Mouse (Mus musculus) thymus, adult 2 months (tissue): ENCODE results near the gene Arf6. TPM values are rescaled to one million over a fixed set of nuclear protein-coding genes. Genes with fewer than 3 reads are reported as not detected.
"Not testable (repeated sequence)": the region's sequence is repeated elsewhere in the genome, so short reads cannot be mapped to it uniquely, and the experiment has no call there.

Experiments used
- DNase-seq: peaks from one replicate; pipeline ENCODE4 v3.0.0; 2021
- H3K27ac ChIP-seq: fragments of 200-500 bp; 2 replicates; pipeline ENCODE4 v1.5.1; 2012; ENCODE audit warnings: low read length, control low read depth; ENCODE audit not compliant: control insufficient read depth, insufficient read depth
- H3K27me3 ChIP-seq: fragments of 200-500 bp; 2 replicates; pipeline ENCODE4 v1.6.1; 2012; ENCODE audit warnings: mild to moderate bottlenecking, low read length, moderate library complexity, mixed read lengths; ENCODE audit not compliant: control insufficient read depth, insufficient read depth
- H3K36me3 ChIP-seq: fragments of 200-500 bp; 2 replicates; pipeline ENCODE4 v1.6.1; 2012; ENCODE audit warnings: mild to moderate bottlenecking, low read length, moderate library complexity; ENCODE audit not compliant: control insufficient read depth, insufficient read depth
- H3K4me1 ChIP-seq: fragments of 200-500 bp; replicated peaks from 2 replicates; pipeline ENCODE4 v1.6.1; 2012; ENCODE audit warnings: low read length; ENCODE audit not compliant: control insufficient read depth, insufficient read depth
- H3K4me3 ChIP-seq: fragments of 200-500 bp; 2 replicates; pipeline ENCODE4 v1.5.1; 2012; ENCODE audit warnings: mild to moderate bottlenecking, low read length, control low read depth, moderate library complexity; ENCODE audit not compliant: control insufficient read depth, insufficient read depth
- CTCF ChIP-seq: fragments of 200-500 bp; IDR thresholded peaks from 2 replicates; pipeline ENCODE4 v1.5.1; 2012; ENCODE audit warnings: mild to moderate bottlenecking, control low read depth, low read length, moderate library complexity, borderline replicate concordance; ENCODE audit not compliant: control insufficient read depth, poor library complexity, insufficient read depth; ENCODE audit errors: extremely low read depth
- POLR2A ChIP-seq: fragments of 200-500 bp; IDR thresholded peaks from 2 replicates; pipeline ENCODE4 v1.6.1; 2012; ENCODE audit warnings: mild to moderate bottlenecking, low read length, control low read depth, moderate library complexity; ENCODE audit not compliant: control insufficient read depth, poor library complexity, insufficient read depth; ENCODE audit errors: extremely low read depth
- WGBS: fragments of 180-500 bp; shearing (Covaris S2); methylation state at CpG from one replicate; pipeline ENCODE4 v1.1.7; 2018; 5-methylcytosine and 5-hydroxymethylcytosine counted together
- polyA plus RNA-seq: library from polyadenylated mRNA; depleted of rRNA; stranded (reverse); fragments of >200 nt; gene quantifications from 2 replicates; pipeline ENCODE4 v1.2.3, GENCODE M21; 2012

Gene Arf6
- polyA plus RNA-seq, 1 experiment = 226 TPM

DNA sequence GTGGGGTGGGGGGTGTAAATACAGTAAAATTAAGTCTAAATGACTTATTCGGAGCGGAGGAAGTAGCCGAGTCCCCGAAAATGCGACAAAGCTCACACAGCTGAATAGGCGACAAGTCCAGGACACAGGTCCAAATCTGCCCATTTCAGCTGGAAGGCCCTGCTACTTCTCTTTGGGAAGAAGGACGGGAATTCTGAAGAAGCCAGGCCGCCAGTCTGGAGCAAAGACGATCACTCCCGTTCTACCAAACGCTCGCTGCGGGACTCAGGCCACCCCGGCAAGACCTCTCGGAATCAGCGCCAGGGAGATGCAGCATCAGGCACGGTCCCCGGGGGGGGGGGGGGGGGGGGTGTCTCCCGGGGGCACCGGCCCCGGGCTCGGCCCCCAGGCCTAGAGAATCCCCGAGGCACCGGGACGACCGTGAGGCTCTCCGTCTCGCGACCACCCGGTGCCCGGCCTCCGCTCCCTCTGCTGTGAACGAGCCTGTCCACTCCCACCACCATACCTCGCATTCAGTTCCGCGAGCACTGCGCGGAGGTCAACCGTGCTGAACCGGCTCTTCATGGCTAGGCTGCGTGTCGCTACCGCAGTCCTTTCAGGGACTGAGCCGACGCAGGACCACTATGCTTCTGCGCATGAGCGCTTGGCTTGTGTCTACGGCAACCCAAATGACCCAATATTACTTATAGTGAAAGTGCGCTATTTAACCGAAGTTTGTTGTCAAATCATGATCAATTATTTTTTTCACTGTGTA lies 15.2 kb upstream of the Arf6 start, which contains the start of gene Nemf:
Gene Nemf, minus strand, starts transcription at position 620 of the 754 bp plus-strand sequence.
- no peaks in the 10 kb centered on the region for H3K27me3 ChIP-seq
- peaks cover 13% of the 10 kb centered on the region for H3K36me3 ChIP-seq
- no peaks in the 10 kb centered on the region for H3K4me1 ChIP-seq
- TF ChIP-seq POLR2A = peak; percentile 66
- TF ChIP-seq CTCF = no peak
- no peak within 1 kb of the TSS for H3K27ac ChIP-seq
- H3K4me3 ChIP-seq = peak within 1 kb of the TSS; percentile 87
- peak; percentile 79 for DNase-seq
- 1% methylated on average over 45 of the region's 50 CpGs for WGBS

GRCm38 (mm10) chr12:69357300-69357646 lies 14.7 kb upstream of the Arf6 start:
- TF ChIP-seq POLR2A (no peak), CTCF (no peak)
- H3K36me3 ChIP-seq = peaks cover 7% of the 10 kb centered on the region
- no peaks in the 10 kb centered on the region for H3K27me3 ChIP-seq
- WGBS = 5% methylated on average over 13 of the region's 13 CpGs
- peak overlapping the region; percentile 6; the same call in 1 of the 2 replicates for H3K4me3 ChIP-seq
- no peak overlapping the region for H3K27ac ChIP-seq
- peaks cover under 1% of the 10 kb centered on the region; the same call in 1 of the 2 replicates for H3K4me1 ChIP-seq
- no peak for DNase-seq

GRCm38 (mm10) chr12:69360655-69360996 lies 11.3 kb upstream of the Arf6 start:
- Histone ChIP-seq H3K36me3 (no peaks in the 10 kb centered on the region), H3K27me3 (no peaks in the 10 kb centered on the region), H3K27ac (no peak overlapping the region), H3K4me3 (no peak overlapping the region), H3K4me1 (peaks cover 5% of the 10 kb centered on the region; the same call in 1 of the 2 replicates)
- WGBS = 11% methylated on average over 5 of the region's 5 CpGs
- DNase-seq = peak; percentile 45
- TF ChIP-seq POLR2A (no peak), CTCF (no peak)

DNA sequence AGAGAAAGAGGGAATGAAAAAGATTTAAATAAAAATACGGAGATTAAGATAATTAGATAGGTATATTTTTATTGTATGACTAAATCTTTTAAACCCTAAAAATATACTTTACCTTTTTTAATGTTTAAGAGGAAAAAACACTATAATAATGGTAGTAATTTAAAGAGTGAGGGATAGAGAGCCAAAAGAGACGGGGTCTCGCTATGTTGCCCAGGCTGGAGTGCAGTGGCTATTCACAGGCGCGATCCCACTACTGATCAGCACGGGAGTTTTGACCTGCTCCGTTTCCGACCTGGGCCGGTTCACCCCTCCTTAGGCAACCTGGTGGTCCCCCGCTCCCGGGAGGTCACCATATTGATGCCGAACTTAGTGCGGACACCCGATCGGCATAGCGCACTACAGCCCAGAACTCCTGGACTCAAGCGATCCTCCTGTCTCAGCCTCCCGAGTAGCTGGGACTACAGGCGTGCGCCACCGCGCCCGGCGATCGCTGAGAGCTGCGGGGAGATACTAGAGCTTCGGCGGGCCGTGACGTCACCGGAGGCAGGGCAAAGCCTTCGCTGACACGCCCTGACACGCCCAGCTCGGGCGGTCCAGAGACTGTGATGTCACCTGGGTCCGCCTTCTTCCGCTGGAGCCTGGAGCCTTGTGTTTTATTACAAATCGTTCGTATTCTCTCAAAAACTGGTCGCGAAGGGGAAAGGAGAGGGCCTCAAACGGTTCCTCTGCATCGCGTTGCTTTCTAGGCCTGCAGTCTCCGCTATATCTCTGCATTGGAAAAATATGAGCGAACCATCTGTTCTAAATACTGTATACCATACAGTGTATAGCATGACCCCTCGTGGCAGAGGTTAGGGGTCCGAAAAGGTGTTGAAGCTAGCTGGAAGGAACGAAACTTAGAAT lies 10.7 kb upstream of the Arf6 start:
- Histone ChIP-seq H3K27ac (peak overlapping the region; percentile 99), H3K4me3 (peak overlapping the region; percentile 53)
- peak; percentile 84 for TF ChIP-seq POLR2A
- H3K27me3 ChIP-seq, H3K36me3 ChIP-seq, H3K4me1 ChIP-seq: not testable (repeated sequence)
- under 1% methylated on average over 41 of the region's 50 CpGs for WGBS
- DNase-seq = peak; percentile 99

DNA sequence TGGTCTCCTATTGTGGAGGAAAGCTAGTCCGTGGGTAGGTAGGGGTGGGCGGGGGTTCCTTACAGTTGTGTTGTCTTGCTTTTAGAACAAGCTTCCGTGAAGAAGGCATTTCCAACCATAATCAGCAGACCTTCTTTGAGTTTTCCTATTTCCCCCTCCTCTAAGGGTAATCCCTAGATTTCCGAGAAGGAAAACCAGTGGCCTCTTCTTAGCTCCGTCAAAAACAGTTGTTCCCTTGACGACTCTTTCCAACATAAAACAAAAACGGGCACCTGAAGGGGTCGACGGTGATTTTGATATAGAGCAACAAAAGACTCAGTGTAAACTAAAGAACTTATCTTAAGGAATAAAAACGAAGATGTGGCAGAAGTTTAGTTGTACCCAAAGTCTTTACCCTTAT lies 10.0 kb upstream of the Arf6 start:
- TF ChIP-seq POLR2A = no peak
- TF ChIP-seq CTCF = no peak
- WGBS = 7% methylated on average over 10 of the region's 10 CpGs
- Histone ChIP-seq H3K4me1 (peaks cover 5% of the 10 kb centered on the region; the same call in 1 of the 2 replicates), H3K4me3 (peak overlapping the region; percentile 53), H3K36me3 (no peaks in the 10 kb centered on the region), H3K27me3 (no peaks in the 10 kb centered on the region), H3K27ac (peak overlapping the region; percentile 99)
- no peak for DNase-seq

GRCm38 (mm10) chr12:69362388-69362787 lies 9.6 kb upstream of the Arf6 start:
- Histone ChIP-seq H3K27me3 (no peaks in the 10 kb centered on the region), H3K36me3 (no peaks in the 10 kb centered on the region), H3K4me3 (no peak overlapping the region), H3K27ac (peak overlapping the region; percentile 53), H3K4me1 (peaks cover 5% of the 10 kb centered on the region; the same call in 1 of the 2 replicates)
- DNase-seq = no peak
- no peak for TF ChIP-seq CTCF
- TF ChIP-seq POLR2A = no peak
- 48% methylated on average over 4 of the region's 4 CpGs for WGBS

DNA sequence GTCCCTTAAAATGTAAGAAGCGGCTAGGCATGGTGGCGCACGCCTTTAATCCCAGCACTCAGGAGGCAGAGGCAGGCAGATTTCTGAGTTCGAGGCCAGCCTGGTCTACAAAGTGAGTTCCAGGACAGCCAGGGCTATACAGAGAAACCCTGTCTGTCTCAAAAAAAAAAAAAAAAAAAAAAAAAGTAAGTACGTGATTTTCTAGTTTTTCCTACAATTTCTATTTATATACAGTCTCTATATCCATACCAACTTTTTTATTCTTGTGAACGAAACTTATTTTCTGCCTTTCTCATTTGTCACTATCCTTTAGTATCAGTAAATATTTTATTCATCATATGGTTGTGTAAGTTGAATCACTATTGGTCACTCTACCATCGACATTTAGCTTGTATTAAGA lies 8.8 kb upstream of the Arf6 start:
- WGBS = 97% methylated on average over 7 of the region's 7 CpGs

More for the DNA sequence above, 8.8 kb upstream of the Arf6 start:
- H3K36me3 ChIP-seq, DNase-seq, H3K4me3 ChIP-seq, H3K4me1 ChIP-seq, H3K27me3 ChIP-seq, H3K27ac ChIP-seq: not testable (repeated sequence)
